Mouse (Mus musculus) megakaryocyte, embryonic 14.5 days (primary cell): Measurements from ENCODE around the gene Ugt2b1.

ENCODE experiments used
- FLI1 ChIP-seq: IDR thresholded peaks from 2 replicates; pipeline ENCODE4 v1.6.1; 2012; ENCODE audit warnings: low read length, inconsistent platforms, mixed read lengths
- GATA1 ChIP-seq: IDR thresholded peaks from 3 replicates; pipeline ENCODE4 v1.6.1; 2012; ENCODE audit warnings: mixed read lengths, low read length, inconsistent platforms, borderline replicate concordance

DNA sequence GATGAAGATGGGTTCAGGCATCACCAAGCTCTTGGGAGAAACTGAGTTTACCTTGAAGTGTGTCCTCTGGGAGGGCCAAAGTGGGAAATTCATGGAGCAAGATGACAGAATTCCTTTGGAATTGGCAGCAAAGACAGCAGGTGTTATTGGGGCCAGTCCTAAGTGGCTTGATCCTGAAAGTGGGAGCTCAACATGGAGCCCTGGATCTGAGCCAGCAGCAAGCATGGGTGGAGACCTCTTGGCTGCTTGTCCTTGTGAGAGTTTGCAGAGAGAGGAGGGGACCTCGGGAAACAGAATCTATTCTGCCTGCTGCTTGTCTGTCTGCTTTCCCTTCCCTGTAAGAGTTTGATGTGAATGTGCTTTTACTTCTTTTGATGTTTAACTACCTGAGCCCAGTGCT is 54.5 kb downstream of the Ugt2b1 start:
- no peak for TF ChIP-seq FLI1
- TF ChIP-seq GATA1, result no peak
